Mouse (Mus musculus) megakaryocyte-erythroid progenitor cell, adult 5-6 weeks (primary cell): Measurements from ENCODE around the gene Crybb1. TPM values are rescaled to one million over a fixed set of nuclear protein-coding genes. Genes with fewer than 3 reads are reported as not detected.

Experiments
- ATAC-seq: replicated peaks from 2 replicates; pipeline ENCODE4 v1.8.0; 2016; ENCODE audit warnings: mild to moderate bottlenecking, inconsistent platforms; ENCODE audit not compliant: severe bottlenecking, poor library complexity, low FRiP score, low TSS enrichment
- total RNA-seq, 2 experiments: library from RNA; stranded (forward) in 1 of 2; stranded (reverse) in 1 of 2; fragments of 200-1000, 215-1000 nt in 1 of 2; fragments of >200 nt in 1 of 2; fragmentation: Nextera tagmentation in 1 of 2; gene quantifications; 2 replicates each; pipeline ENCODE4 v1.2.3; 2014 to 2017

Gene Crybb1
- total RNA-seq, 2 experiments from 2014 or later = not detected

GRCm38 (mm10) chr5:112281676-112282075, 26.1 kb downstream of the Crybb1 start:
- no peak for ATAC-seq

- ATAC-seq = no peak
Measured at GRCm38 (mm10) chr5:112282123-112282779, 26.6 kb downstream of the Crybb1 start.

- no peak for ATAC-seq
Measured at GRCm38 (mm10) chr5:112282780-112283482, 27.3 kb downstream of the Crybb1 start.

- no peak for ATAC-seq
Measured at GRCm38 (mm10) chr5:112283543-112284202, 28.1 kb downstream of the Crybb1 start.

- no peak for ATAC-seq
Measured at GRCm38 (mm10) chr5:112284203-112284582, 28.6 kb downstream of the Crybb1 start.

GRCm38 (mm10) chr5:112285548-112286085, 30.0 kb downstream of the Crybb1 start:
- peak; percentile 22 for ATAC-seq

GRCm38 (mm10) chr5:112286608-112286983, 31.0 kb downstream of the Crybb1 start:
- ATAC-seq = no peak

GRCm38 (mm10) chr5:112286984-112287641, 31.5 kb downstream of the Crybb1 start:
- ATAC-seq = no peak

GRCm38 (mm10) chr5:112287652-112288051, 32.0 kb downstream of the Crybb1 start:
- ATAC-seq = no peak

- ATAC-seq = no peak
Measured at GRCm38 (mm10) chr5:112288193-112289141, 32.9 kb downstream of the Crybb1 start.

GRCm38 (mm10) chr5:112289236-112289635, 33.6 kb downstream of the Crybb1 start:
- ATAC-seq = no peak

- ATAC-seq = no peak
Measured at GRCm38 (mm10) chr5:112289819-112290535, 34.4 kb downstream of the Crybb1 start.

- ATAC-seq = no peak
Measured at GRCm38 (mm10) chr5:112290536-112290880, 34.9 kb downstream of the Crybb1 start.

- no peak for ATAC-seq
Measured at GRCm38 (mm10) chr5:112291866-112292265, 36.3 kb downstream of the Crybb1 start.

GRCm38 (mm10) chr5:112292343-112292980, 36.8 kb downstream of the Crybb1 start:
- no peak for ATAC-seq

- ATAC-seq = no peak
Measured at GRCm38 (mm10) chr5:112293800-112294199, 38.2 kb downstream of the Crybb1 start.

- ATAC-seq = no peak
Measured at GRCm38 (mm10) chr5:112294696-112295095, 39.1 kb downstream of the Crybb1 start.

- 0 out of 2 replicates have a peak, but pooled peaks have one; percentile 5 for ATAC-seq
Measured at GRCm38 (mm10) chr5:112295162-112295561, 39.5 kb downstream of the Crybb1 start.
